Mouse (Mus musculus) ES-CJ7 (cell line): Measurements from ENCODE around the gene Map3k15.
A peak's percentile ranks its signal among the peaks of the same experiment; 100 is the strongest.

Experiments
- DNase-seq: peaks from one replicate; pipeline ENCODE4 v3.0.0; 2011; ENCODE audit warnings: low read depth, low spot score

Map3k15 gene

GRCm38 (mm10) chrX:159988002-159988960, at the start of gene Map3k15:
Gene Map3k15 (plus strand): TSS chrX:159988433.
- DNase-seq, result peak; percentile 53

GRCm38 (mm10) chrX:159942569-159942968, 45.7 kb upstream of the Map3k15 start:
- DNase-seq, result no peak

- peak; percentile 63 for DNase-seq
Observed at GRCm38 (mm10) chrX:159943586-159943985, 44.6 kb upstream of the Map3k15 start.

- no peak for DNase-seq
Observed at GRCm38 (mm10) chrX:159953546-159954429, 34.4 kb upstream of the Map3k15 start.

- DNase-seq, result no peak
Observed at GRCm38 (mm10) chrX:159954430-159954779, 33.8 kb upstream of the Map3k15 start.

GRCm38 (mm10) chrX:159955433-159955832, 32.8 kb upstream of the Map3k15 start:
- no peak for DNase-seq

GRCm38 (mm10) chrX:159961385-159961784, 26.8 kb upstream of the Map3k15 start:
- no peak for DNase-seq

- DNase-seq, result peak; percentile 41
Observed at GRCm38 (mm10) chrX:159963273-159963672, 25.0 kb upstream of the Map3k15 start.

GRCm38 (mm10) chrX:159963925-159964324, 24.3 kb upstream of the Map3k15 start:
- DNase-seq, result no peak

- DNase-seq, result no peak
Observed at GRCm38 (mm10) chrX:159969025-159969424, 19.2 kb upstream of the Map3k15 start.

GRCm38 (mm10) chrX:159971091-159971779, 17.0 kb upstream of the Map3k15 start:
- no peak for DNase-seq

- DNase-seq, result peak; percentile 77
Observed at GRCm38 (mm10) chrX:159973730-159974129, 14.5 kb upstream of the Map3k15 start.

GRCm38 (mm10) chrX:159976243-159976642, 12.0 kb upstream of the Map3k15 start:
- DNase-seq, result no peak

GRCm38 (mm10) chrX:159995808-159996207, 7.6 kb downstream of the Map3k15 start:
- no peak for DNase-seq

GRCm38 (mm10) chrX:160053306-160053705, 65.1 kb downstream of the Map3k15 start:
- DNase-seq, result no peak

- peak; percentile 2 for DNase-seq
Observed at GRCm38 (mm10) chrX:160054643-160055042, 66.4 kb downstream of the Map3k15 start.

- no peak for DNase-seq
Observed at GRCm38 (mm10) chrX:160091973-160092372, 103.7 kb downstream of the Map3k15 start.

GRCm38 (mm10) chrX:160107817-160108216, 119.6 kb downstream of the Map3k15 start:
- DNase-seq, result no peak

GRCm38 (mm10) chrX:160113777-160114176, 125.5 kb downstream of the Map3k15 start:
- DNase-seq, result no peak

- no peak for DNase-seq
Observed at GRCm38 (mm10) chrX:160116074-160116473, 127.8 kb downstream of the Map3k15 start.

GRCm38 (mm10) chrX:160116658-160117057, 128.4 kb downstream of the Map3k15 start:
- DNase-seq, result peak; percentile 45
